Mouse (Mus musculus): Measurements from ENCODE around the gene Slc25a30.
"Not testable (repeated sequence)": the region's sequence is repeated elsewhere in the genome, so short reads cannot be mapped to it uniquely, and the experiment has no call there.

The Slc25a30 gene

GRCm38 (mm10) chr14:75790411-75790996 is 3.7 kb upstream of the Slc25a30 start:
- DNase-seq: no peak

GRCm38 (mm10) chr14:75789291-75789690 is 2.5 kb upstream of the Slc25a30 start:
- DNase-seq: no peak

GRCm38 (mm10) chr14:75787794-75788175 is 948 bp upstream of the Slc25a30 start:
- DNase-seq: no peak

GRCm38 (mm10) chr14:75786424-75786867 is 391 bp downstream of the Slc25a30 start:
- peak; percentile 69 for DNase-seq

- no peak for DNase-seq
Measured at GRCm38 (mm10) chr14:75779913-75780312, 6.9 kb downstream of the Slc25a30 start.

- no peak for DNase-seq
Measured at GRCm38 (mm10) chr14:75776637-75777036, 10.2 kb downstream of the Slc25a30 start.

GRCm38 (mm10) chr14:75773431-75773830 is 13.4 kb downstream of the Slc25a30 start:
- DNase-seq: no peak

GRCm38 (mm10) chr14:75772407-75772806 is 14.4 kb downstream of the Slc25a30 start:
- not testable (repeated sequence) for DNase-seq

- DNase-seq: no peak
Measured at GRCm38 (mm10) chr14:75771101-75771501, 15.7 kb downstream of the Slc25a30 start.

GRCm38 (mm10) chr14:75769334-75769733 is 17.5 kb downstream of the Slc25a30 start:
- DNase-seq: no peak

GRCm38 (mm10) chr14:75768275-75768608 is 18.6 kb downstream of the Slc25a30 start:
- DNase-seq: no peak

GRCm38 (mm10) chr14:75767492-75768274 is 19.2 kb downstream of the Slc25a30 start:
- DNase-seq: peak; percentile 90

- DNase-seq: peak; percentile 58
Measured at GRCm38 (mm10) chr14:75761028-75761805, 25.6 kb downstream of the Slc25a30 start.

- no peak for DNase-seq
Measured at GRCm38 (mm10) chr14:75758401-75758800, 28.4 kb downstream of the Slc25a30 start.

GRCm38 (mm10) chr14:75757821-75758220 is 29.0 kb downstream of the Slc25a30 start:
- DNase-seq: no peak

- no peak for DNase-seq
Measured at GRCm38 (mm10) chr14:75756971-75757370, 29.9 kb downstream of the Slc25a30 start.

- DNase-seq: peak; percentile 96
Measured at GRCm38 (mm10) chr14:75753991-75754817, 32.6 kb downstream of the Slc25a30 start, which contains the start of gene Cog3. TSS of gene Cog3 (minus strand) at chr14:75754517.

GRCm38 (mm10) chr14:75753206-75753605 is 33.6 kb downstream of the Slc25a30 start:
- no peak for DNase-seq

GRCm38 (mm10) chr14:75751040-75751439 is 35.8 kb downstream of the Slc25a30 start:
- DNase-seq: no peak

- no peak for DNase-seq
Measured at GRCm38 (mm10) chr14:75749123-75749522, 37.7 kb downstream of the Slc25a30 start.

GRCm38 (mm10) chr14:75747960-75748359 is 38.9 kb downstream of the Slc25a30 start:
- no peak for DNase-seq

- no peak for DNase-seq
Measured at GRCm38 (mm10) chr14:75741904-75742303, 44.9 kb downstream of the Slc25a30 start.

- no peak for DNase-seq
Measured at GRCm38 (mm10) chr14:75735597-75735996, 51.2 kb downstream of the Slc25a30 start.
